Mouse (Mus musculus) forebrain, postnatal 0 days (tissue): ENCODE data around the gene Tbx21. TPM values are rescaled to one million over a fixed set of nuclear protein-coding genes. Genes with fewer than 3 reads are reported as not detected.

Experiments
- ATAC-seq: fragments of 200-750 bp; cut with Nextera tagmentation; 2 replicates; pipeline ENCODE4 v1.8.0; 2017; ENCODE audit warnings: mild to moderate bottlenecking, moderate library complexity
- DNase-seq: peaks from one replicate; pipeline ENCODE4 v3.0.0-alpha.2; 2015
- H3K27ac ChIP-seq: fragments of 300-500 bp; sonication (generic); 2 replicates; pipeline ENCODE4 v1.5.1; 2014; ENCODE audit warnings: low read depth, mild to moderate bottlenecking, antibody characterized with exemption, low read length, moderate library complexity, mixed read lengths
- H3K27me3 ChIP-seq: fragments of 300-500 bp; sonication (generic); 2 replicates; pipeline ENCODE4 v1.6.1; 2014; ENCODE audit warnings: mild to moderate bottlenecking, low read length, mixed read lengths; ENCODE audit not compliant: insufficient read depth
- H3K36me3 ChIP-seq: fragments of 300-500 bp; sonication (generic); 2 replicates; pipeline ENCODE4 v1.6.1; 2014; ENCODE audit warnings: mild to moderate bottlenecking, moderate library complexity; ENCODE audit not compliant: insufficient read depth
- H3K4me1 ChIP-seq: fragments of 300-500 bp; sonication (generic); 2 replicates; pipeline ENCODE4 v1.6.1; 2014; ENCODE audit warnings: antibody characterized with exemption; ENCODE audit not compliant: insufficient read depth
- H3K4me2 ChIP-seq: fragments of 300-500 bp; sonication (generic); 2 replicates; pipeline ENCODE4 v1.6.1; 2014; ENCODE audit warnings: low read depth, mild to moderate bottlenecking, moderate library complexity
- H3K4me3 ChIP-seq: fragments of 300-500 bp; sonication (generic); 2 replicates; pipeline ENCODE4 v1.5.1; 2014; ENCODE audit warnings: low read depth, low read length, mixed read lengths
- H3K9ac ChIP-seq: fragments of 300-500 bp; sonication (generic); 2 replicates; pipeline ENCODE4 v1.6.1; 2014; ENCODE audit warnings: mild to moderate bottlenecking
- H3K9me3 ChIP-seq: fragments of 300-500 bp; sonication (generic); 2 replicates; pipeline ENCODE4 v1.6.1; 2016; ENCODE audit warnings: low read length
- CTCF ChIP-seq: sonication (generic); IDR thresholded peaks from 2 replicates; pipeline ENCODE4 v1.5.1; 2016; ENCODE audit warnings: antibody characterized with exemption, control low read depth, low read depth
- WGBS: fragments of 180-500 bp; shearing (Covaris S2); extraction: QIAGEN DNeasy Blood & Tissue Kit; methylation state at CpG from one replicate; pipeline ENCODE4 v1.1.7; 2014; 5-methylcytosine and 5-hydroxymethylcytosine counted together
- polyA plus RNA-seq: library from polyadenylated mRNA; unstranded; fragments of >200 nt; fragmentation: Nextera tagmentation; extraction: Ambion mirVana; gene quantifications from 2 replicates; pipeline ENCODE4 v1.2.1, GENCODE M21; 2015
- total RNA-seq: library from RNA; depleted of rRNA; stranded (reverse); fragments of >200 nt; gene quantifications from 2 replicates; pipeline ENCODE4 v1.2.3, GENCODE M21; 2014

Tbx21 gene
- total and polyA plus RNA-seq, 2 experiments from 2014 or later = 1.7 to 2.2 TPM

DNA sequence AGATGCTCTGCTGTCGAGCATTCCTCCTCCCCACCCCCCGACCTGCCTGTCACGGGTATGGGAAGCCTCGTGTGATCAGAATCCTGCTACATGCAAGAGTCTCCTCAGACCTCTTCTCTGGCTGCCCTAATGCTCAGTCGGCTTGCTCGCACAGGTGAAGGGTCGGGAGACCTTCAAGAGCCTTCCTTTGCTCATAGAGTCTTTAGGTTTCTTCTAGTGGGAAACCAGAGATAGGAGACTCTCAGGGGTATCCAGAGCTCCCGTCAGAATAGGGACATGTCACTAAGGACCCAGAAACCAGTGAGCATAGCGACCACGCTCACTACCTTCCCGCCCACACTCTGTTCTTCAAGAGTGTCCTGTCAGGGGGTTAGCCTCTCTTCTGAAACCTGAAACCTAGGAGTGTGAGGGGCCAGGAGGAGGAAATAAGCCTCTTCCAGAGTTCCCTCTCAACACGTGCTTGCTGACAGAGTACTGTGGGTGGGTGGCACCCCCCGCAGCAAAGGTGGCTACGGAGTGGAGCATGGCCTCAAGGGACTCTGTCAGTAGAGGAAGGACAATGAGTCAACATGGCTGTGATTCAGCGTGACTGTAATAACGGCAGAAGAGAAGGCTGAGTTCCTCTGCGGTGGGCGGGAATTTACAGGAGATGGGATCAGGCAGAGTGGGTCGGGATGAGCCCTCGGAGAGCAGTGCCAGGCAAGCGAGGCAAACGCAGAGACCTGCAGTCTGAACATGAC lies 31.6 kb downstream of the Tbx21 start:
- no peak overlapping the region for H3K9ac ChIP-seq
- DNase-seq (no peak), ATAC-seq (no peak)
- no peak for TF ChIP-seq CTCF
- no peak overlapping the region for H3K4me2 ChIP-seq
- no peaks in the 10 kb centered on the region for H3K4me1 ChIP-seq
- H3K4me3 ChIP-seq = no peak overlapping the region
- 49% methylated on average over 22 of the region's 22 CpGs for WGBS
- no peaks in the 10 kb centered on the region for H3K9me3 ChIP-seq
- no peak overlapping the region for H3K27ac ChIP-seq
- no peaks in the 10 kb centered on the region for H3K27me3 ChIP-seq
- H3K36me3 ChIP-seq = no peaks in the 10 kb centered on the region

DNA sequence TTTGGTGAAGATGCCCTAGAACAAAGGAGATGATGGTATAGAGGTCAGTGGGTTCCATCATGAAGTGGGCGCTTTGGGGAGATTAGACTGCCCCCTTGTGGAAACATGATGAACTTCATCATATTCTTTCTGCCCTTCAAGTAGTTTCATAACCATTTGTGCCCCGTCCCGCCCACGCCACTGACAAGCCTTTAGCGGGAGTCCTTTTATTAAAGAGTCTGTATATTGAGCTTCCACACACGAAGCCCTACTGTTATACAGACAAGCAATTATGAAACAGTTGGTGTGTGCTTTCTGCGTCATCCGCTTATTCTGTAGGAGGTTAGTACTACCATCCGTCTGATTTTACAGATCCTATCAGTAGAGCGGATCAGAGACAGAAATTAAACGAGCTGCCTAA lies 32.2 kb downstream of the Tbx21 start:
- Histone ChIP-seq H3K4me1 (no peaks in the 10 kb centered on the region), H3K4me3 (no peak overlapping the region), H3K4me2 (no peak overlapping the region), H3K36me3 (no peaks in the 10 kb centered on the region), H3K27ac (no peak overlapping the region), H3K27me3 (no peaks in the 10 kb centered on the region), H3K9me3 (no peaks in the 10 kb centered on the region), H3K9ac (no peak overlapping the region)
- TF ChIP-seq CTCF = peak; percentile 65
- 44% methylated on average over 11 of the region's 11 CpGs for WGBS
- DNase-seq (peak; percentile 37), ATAC-seq (no peak)

DNA sequence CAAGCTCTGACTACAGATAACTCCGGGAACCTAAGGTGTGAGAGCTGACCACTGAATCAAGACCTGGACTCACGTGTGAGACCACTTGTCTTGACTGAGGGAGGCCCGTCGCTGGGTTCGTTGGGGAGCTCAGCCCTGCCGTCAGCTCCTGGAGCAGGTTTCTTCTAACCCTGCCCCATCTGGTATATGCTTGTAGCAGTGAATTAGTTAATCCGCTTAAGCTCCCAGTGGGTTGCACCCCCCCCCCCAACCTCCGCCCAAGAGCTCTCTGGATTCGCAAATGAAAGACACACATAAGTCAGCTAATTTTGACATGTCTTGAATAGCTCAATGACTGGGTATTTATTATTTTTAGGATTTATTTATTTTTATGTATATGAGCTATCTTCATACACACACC lies 34.8 kb downstream of the Tbx21 start:
- 14% methylated on average over 9 of the region's 9 CpGs for WGBS
- no peak overlapping the region for H3K9ac ChIP-seq
- H3K4me1 ChIP-seq = no peaks in the 10 kb centered on the region
- ATAC-seq (no peak), DNase-seq (no peak)
- no peak overlapping the region for H3K4me2 ChIP-seq
- H3K36me3 ChIP-seq = no peaks in the 10 kb centered on the region
- no peak for TF ChIP-seq CTCF
- no peaks in the 10 kb centered on the region for H3K27me3 ChIP-seq
- H3K4me3 ChIP-seq = no peak overlapping the region
- H3K9me3 ChIP-seq = no peaks in the 10 kb centered on the region
- H3K27ac ChIP-seq = no peak overlapping the region

DNA sequence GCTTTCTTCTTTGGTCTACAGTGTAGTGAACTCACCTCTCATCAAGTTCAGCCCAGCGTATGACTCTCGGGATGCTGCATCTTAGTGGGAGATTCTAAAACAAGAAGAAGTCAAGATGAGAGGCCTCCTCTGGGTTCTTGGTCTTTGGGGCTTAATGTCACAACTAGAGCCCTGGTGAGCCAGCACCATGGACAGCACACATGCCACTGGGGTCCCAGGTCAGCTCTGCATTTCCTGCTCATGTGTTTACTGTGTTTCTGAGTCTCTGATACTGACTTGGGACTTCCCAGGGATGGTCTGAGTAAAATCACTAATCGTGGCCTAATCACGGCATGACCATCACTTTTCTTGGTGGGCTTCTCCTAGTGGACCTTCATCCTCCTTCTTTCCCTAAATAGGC lies 36.4 kb downstream of the Tbx21 start:
- no peak overlapping the region for H3K27ac ChIP-seq
- no peak overlapping the region for H3K4me2 ChIP-seq
- no peak for ATAC-seq
- 60% methylated on average over 4 of the region's 4 CpGs for WGBS
- H3K9me3 ChIP-seq = no peaks in the 10 kb centered on the region
- no peak overlapping the region for H3K4me3 ChIP-seq
- no peaks in the 10 kb centered on the region for H3K4me1 ChIP-seq
- H3K9ac ChIP-seq = no peak overlapping the region
- no peaks in the 10 kb centered on the region for H3K36me3 ChIP-seq
- no peak for TF ChIP-seq CTCF
- H3K27me3 ChIP-seq = no peaks in the 10 kb centered on the region
- no peak for DNase-seq

DNA sequence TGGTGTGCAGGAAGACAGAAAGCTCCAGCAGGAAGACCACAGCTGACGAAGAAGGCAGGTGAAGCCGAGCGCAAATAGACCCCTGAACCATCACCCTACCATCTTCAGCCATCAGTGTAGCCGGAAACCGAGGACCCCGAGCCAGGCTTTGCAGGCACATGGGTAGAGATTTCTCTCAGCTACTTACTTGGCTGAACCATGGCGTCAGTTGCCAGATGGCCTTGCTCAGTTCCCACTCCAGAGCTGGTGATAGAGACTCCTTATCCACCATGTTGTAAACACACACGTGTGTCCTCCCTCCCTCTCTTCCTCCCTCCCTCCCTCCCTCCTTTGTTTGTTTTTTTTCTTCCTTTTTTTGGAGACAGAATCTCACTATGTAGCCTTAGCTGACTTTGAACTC lies 40.9 kb downstream of the Tbx21 start:
- no peak overlapping the region for H3K27ac ChIP-seq
- no peak overlapping the region for H3K4me2 ChIP-seq
- H3K4me1 ChIP-seq = no peaks in the 10 kb centered on the region
- no peak for DNase-seq
- TF ChIP-seq CTCF = no peak
- no peaks in the 10 kb centered on the region for H3K36me3 ChIP-seq
- H3K9me3 ChIP-seq = no peaks in the 10 kb centered on the region
- H3K4me3 ChIP-seq = no peak overlapping the region
- no peaks in the 10 kb centered on the region for H3K27me3 ChIP-seq
- WGBS = 71% methylated on average over 8 of the region's 8 CpGs
- no peak for ATAC-seq
- no peak overlapping the region for H3K9ac ChIP-seq

DNA sequence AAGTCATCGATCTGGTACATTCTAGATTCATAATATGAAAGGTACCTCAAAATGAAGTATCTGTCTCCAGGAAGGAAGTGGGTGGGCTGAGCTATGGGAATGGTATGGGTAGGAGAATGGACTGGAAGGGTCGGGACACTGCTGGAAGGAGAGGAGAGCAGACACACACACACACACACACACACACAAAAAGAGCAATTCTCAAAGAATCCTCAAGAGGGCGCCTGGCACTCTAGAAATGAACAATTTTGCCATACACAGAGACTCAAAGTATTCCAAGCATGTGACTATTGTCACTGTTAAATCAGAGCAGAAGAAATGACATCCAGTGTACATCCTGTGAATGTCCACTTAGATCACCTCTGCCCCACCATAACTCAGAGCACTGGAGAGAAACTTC lies 42.6 kb downstream of the Tbx21 start:
- peak; percentile 89 for DNase-seq
- Histone ChIP-seq H3K9ac (no peak overlapping the region), H3K4me1 (no peaks in the 10 kb centered on the region), H3K4me3 (no peak overlapping the region), H3K4me2 (no peak overlapping the region), H3K36me3 (peaks cover 6% of the 10 kb centered on the region; the same call in 1 of the 2 replicates), H3K9me3 (no peaks in the 10 kb centered on the region), H3K27ac (no peak overlapping the region), H3K27me3 (no peaks in the 10 kb centered on the region)
- ATAC-seq = peak; percentile 76
- peak; percentile 92 for TF ChIP-seq CTCF
- 28% methylated on average over 3 of the region's 3 CpGs for WGBS

DNA sequence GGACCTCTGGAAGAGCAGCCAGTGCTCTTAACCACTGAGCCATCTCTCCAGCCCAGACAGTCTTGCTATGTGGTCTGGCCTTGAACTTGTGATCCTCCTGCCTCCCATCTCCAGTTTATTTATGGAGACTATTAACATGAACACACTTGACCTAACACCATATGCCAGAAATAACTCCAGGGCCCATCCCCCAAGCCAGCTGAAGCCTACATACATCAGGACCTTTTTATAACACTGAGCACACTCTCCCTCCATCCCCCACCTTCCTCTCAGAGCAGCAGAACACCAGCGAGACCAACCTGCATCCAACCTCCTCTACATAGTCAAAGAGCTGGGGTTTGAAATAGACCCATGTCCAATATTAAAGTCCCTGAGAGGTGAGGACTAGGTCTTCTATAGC lies 44.0 kb downstream of the Tbx21 start:
- no peak for TF ChIP-seq CTCF
- Histone ChIP-seq H3K4me3 (no peak overlapping the region), H3K36me3 (peaks cover 13% of the 10 kb centered on the region; the same call in 1 of the 2 replicates), H3K4me2 (no peak overlapping the region), H3K27ac (no peak overlapping the region), H3K9me3 (no peaks in the 10 kb centered on the region), H3K4me1 (no peaks in the 10 kb centered on the region), H3K9ac (no peak overlapping the region), H3K27me3 (no peaks in the 10 kb centered on the region)
- DNase-seq (no peak), ATAC-seq (no peak)
- WGBS = 65% methylated on average over 1 of the region's 1 CpGs
